Mouse (Mus musculus) embryonic facial prominence, embryonic 14.5 days (tissue): ENCODE measurements at regions not wholly inside any gene's neighbourhood (a gene's known extent, or its start where the extent isn't known, plus 50 kb on each side); places are given as distances from the start of the nearest gene placed in this dataset.

ENCODE experiments used
- ATAC-seq: fragments of 200-750 bp; cut with Nextera tagmentation; 2 replicates; pipeline ENCODE4 v1.8.0; 2017; ENCODE audit warnings: low read depth, moderate number of reproducible peaks, moderate TSS enrichment
- DNase-seq: peaks from one replicate; pipeline ENCODE4 v3.0.0-alpha.2; 2015; ENCODE audit warnings: low spot score
- H3K27ac ChIP-seq: fragments of 300-500 bp; sonication (generic); replicated peaks from 2 replicates; pipeline ENCODE4 v1.5.1; 2014; ENCODE audit warnings: low read depth, mild to moderate bottlenecking, low read length, moderate library complexity
- H3K27me3 ChIP-seq: fragments of 300-500 bp; sonication (generic); replicated peaks from 2 replicates; pipeline ENCODE4 v1.6.1; 2014; ENCODE audit warnings: low read length; ENCODE audit not compliant: control insufficient read depth, insufficient read depth
- H3K36me3 ChIP-seq: fragments of 300-500 bp; sonication (generic); 2 replicates; pipeline ENCODE4 v1.6.1; 2014; ENCODE audit warnings: low read length, mixed read lengths; ENCODE audit not compliant: control insufficient read depth, insufficient read depth
- H3K4me1 ChIP-seq: fragments of 300-500 bp; sonication (generic); 2 replicates; pipeline ENCODE4 v1.6.1; 2014; ENCODE audit warnings: antibody characterized with exemption, low read length; ENCODE audit not compliant: control insufficient read depth, insufficient read depth
- H3K4me2 ChIP-seq: fragments of 300-500 bp; sonication (generic); 2 replicates; pipeline ENCODE4 v1.6.1; 2014; ENCODE audit warnings: low read depth, mild to moderate bottlenecking, low read length, moderate library complexity, mixed read lengths
- H3K4me3 ChIP-seq: fragments of 300-500 bp; sonication (generic); 2 replicates; pipeline ENCODE4 v1.5.1; 2014; ENCODE audit warnings: low read depth, mild to moderate bottlenecking, low read length
- H3K9ac ChIP-seq: fragments of 300-500 bp; sonication (generic); 2 replicates; pipeline ENCODE4 v1.6.1; 2014; ENCODE audit warnings: low read depth, mild to moderate bottlenecking, low read length, moderate library complexity, mixed read lengths
- H3K9me3 ChIP-seq: fragments of 300-500 bp; sonication (generic); 2 replicates; pipeline ENCODE4 v1.6.1; 2016; ENCODE audit warnings: low read length; ENCODE audit not compliant: control insufficient read depth
- WGBS: fragments of 180-500 bp; shearing (Covaris S2); extraction: QIAGEN DNeasy Blood & Tissue Kit; methylation state at CpG from one replicate; pipeline ENCODE4 v1.1.7; 2014; 5-methylcytosine and 5-hydroxymethylcytosine counted together

DNA sequence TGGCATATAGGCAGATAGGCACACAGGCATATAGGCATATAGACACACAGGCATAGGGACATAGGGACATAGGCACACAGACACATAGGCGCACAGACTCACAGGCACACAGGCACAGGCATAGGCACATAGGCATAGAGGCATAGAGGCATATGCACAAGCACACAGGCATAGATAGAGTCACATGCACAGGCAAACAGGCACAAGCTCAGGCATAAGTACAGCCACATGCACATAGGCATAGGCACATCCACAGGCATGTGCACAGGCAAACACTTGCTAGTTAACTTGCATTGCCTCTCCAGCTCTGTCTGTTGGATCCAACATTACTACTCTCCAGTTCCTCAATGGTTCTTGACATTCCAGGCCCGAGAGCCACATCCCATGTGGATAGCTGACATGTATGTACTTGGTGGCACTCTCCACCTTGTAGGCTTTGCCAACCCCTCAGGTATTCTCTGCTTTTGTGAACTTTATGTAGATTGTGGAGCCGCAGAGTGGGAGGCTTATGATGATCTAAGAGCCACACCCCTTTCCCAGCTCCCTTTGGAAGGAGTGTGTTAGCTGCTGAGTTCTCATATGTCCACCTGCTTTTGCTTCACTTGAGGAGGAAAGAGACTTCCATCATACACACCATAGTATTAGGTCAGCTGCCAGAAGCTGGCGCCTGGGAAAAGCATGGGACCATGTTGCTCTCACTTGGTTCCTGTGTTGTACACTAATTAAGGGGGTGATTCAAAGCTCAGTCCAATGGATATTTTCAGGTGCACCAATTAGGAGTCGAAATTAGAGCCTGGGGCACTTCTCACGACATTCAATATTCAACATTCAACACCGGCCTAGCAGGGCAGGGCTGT is 192.7 kb upstream of the Hhip start:
- H3K4me2 ChIP-seq = no peak overlapping the region
- DNase-seq (no peak), ATAC-seq (peak; percentile 12; the same call in 1 of the 2 replicates)
- H3K9ac ChIP-seq = no peak overlapping the region
- WGBS = 69% methylated on average over 7 of the region's 7 CpGs
- no peaks in the 10 kb centered on the region for H3K27me3 ChIP-seq
- H3K36me3 ChIP-seq = no peaks in the 10 kb centered on the region
- H3K9me3 ChIP-seq = no peaks in the 10 kb centered on the region
- H3K4me3 ChIP-seq = no peak overlapping the region
- no peak overlapping the region for H3K27ac ChIP-seq
- H3K4me1 ChIP-seq = no peaks in the 10 kb centered on the region

DNA sequence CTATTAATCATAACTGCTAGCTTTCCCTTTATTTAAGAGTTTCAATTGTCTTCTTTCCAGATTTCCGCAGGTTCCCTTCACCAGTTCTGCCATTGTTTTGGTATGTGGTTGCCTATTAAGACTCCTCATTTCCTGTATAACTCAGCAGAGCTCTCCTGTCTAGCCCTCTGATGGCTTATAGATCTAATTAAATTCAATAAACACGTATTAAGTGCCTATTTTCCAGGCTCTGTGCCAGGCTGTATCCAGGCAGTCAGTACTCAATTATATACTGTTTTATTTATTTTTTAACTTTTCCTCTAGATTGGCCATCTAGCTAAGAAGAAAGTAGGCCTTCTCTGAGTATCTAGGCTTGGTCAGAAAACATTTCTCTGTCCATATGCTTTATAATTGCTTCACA is 192.0 kb upstream of the Hhip start:
- no peak overlapping the region for H3K27ac ChIP-seq
- H3K36me3 ChIP-seq = no peaks in the 10 kb centered on the region
- ATAC-seq (no peak), DNase-seq (no peak)
- H3K4me2 ChIP-seq = no peak overlapping the region
- H3K4me1 ChIP-seq = no peaks in the 10 kb centered on the region
- no peaks in the 10 kb centered on the region for H3K9me3 ChIP-seq
- no peak overlapping the region for H3K4me3 ChIP-seq
- 66% methylated on average over 2 of the region's 2 CpGs for WGBS
- no peak overlapping the region for H3K9ac ChIP-seq
- no peaks in the 10 kb centered on the region for H3K27me3 ChIP-seq

DNA sequence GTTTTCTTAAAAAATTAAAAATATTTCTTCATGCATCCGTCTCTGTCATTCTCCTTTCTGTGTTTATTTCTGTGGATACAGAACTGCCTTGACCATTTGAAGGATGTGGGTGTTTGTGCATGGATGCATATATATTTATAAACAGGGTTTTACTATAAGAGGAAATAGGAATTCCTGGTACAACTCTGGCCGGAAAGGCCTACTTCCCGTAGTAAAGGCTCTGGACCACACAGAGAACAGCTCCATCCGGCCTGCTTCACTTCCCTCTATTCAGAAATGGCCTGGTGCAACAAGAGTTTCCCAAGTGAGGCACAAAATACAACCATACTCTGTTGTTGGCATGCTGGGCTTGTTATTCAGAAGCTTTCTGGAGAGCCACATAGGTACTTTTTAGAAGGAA is 182.1 kb upstream of the Hhip start:
- Histone ChIP-seq H3K9ac (no peak overlapping the region), H3K9me3 (no peaks in the 10 kb centered on the region), H3K4me3 (no peak overlapping the region), H3K4me1 (no peaks in the 10 kb centered on the region), H3K27ac (no peak overlapping the region), H3K4me2 (no peak overlapping the region), H3K36me3 (no peaks in the 10 kb centered on the region), H3K27me3 (no peaks in the 10 kb centered on the region)
- DNase-seq = no peak
- no peak for ATAC-seq
- 74% methylated on average over 4 of the region's 4 CpGs for WGBS

DNA sequence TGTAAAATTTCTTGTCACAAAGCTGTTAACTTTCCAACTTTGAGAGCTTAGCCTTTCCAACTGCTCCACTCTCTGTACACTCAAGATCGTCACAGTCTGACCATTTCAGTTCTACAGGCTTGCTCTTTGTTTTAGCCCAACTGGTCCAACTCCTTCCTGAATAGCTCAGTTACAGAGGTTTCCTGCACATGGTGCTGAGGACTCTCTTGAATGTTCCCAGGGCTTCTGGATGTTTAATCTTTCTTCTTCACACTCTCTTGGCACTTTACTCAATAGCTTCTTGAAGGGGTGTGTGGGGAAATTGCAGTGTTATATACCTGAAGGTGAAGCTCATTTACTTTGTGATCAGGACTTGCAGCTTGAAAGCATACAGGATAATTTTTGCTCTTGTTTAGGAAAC is 152.6 kb upstream of the Hhip start:
- ATAC-seq (no peak), DNase-seq (no peak)
- no peaks in the 10 kb centered on the region for H3K36me3 ChIP-seq
- no peak overlapping the region for H3K4me2 ChIP-seq
- no peaks in the 10 kb centered on the region for H3K27me3 ChIP-seq
- H3K4me1 ChIP-seq = no peaks in the 10 kb centered on the region
- WGBS = 74% methylated on average over 1 of the region's 1 CpGs
- H3K4me3 ChIP-seq = no peak overlapping the region
- H3K9me3 ChIP-seq = no peaks in the 10 kb centered on the region
- no peak overlapping the region for H3K27ac ChIP-seq
- no peak overlapping the region for H3K9ac ChIP-seq

DNA sequence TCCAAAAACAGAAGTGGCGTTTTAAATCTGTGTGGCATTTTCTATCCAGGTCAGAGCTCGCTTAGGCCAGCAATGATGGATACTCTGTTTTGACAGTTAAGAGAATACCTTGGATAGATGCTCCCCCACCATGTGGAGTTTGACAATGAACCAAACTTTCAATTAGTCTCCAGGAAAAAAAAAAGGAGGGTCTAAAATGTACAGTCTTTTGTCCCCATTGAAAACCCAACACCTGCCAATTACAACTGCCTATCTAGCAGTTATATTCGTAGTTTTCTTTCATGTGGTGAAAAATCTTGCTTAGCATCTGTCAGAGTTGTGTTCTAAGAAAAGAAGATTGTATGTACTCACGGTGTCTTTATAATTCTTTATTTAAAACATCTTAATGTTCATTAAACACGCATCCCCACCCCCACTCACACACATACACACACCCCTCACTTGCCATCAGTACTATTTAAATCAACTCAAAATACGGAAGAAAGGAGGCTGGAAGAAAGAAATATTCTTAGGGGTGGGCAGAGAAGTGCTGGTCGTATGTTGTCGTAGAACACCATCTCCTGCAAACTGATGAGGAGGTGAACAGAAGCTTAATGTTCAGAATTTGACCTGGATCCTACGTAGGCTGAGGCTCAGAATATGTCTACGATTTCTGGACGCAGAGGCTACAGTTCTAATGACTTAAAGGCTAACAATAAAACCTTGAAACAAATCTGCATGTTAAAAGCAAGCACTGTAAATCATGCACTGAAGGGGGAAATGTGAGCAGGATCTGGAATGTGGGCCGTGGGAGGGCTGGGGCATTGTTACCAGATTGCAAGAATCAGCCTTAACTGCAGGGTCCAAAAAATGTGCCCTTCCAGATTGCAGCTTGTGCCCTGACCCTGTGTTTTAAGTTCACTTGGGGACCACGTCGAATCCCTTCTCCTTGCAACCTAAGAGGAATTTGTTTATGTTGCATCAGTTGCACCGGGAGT is 147.2 kb upstream of the Hhip start:
- no peaks in the 10 kb centered on the region for H3K9me3 ChIP-seq
- ATAC-seq (no peak), DNase-seq (peak; percentile 27)
- no peak overlapping the region for H3K27ac ChIP-seq
- H3K4me2 ChIP-seq = no peak overlapping the region
- no peak overlapping the region for H3K9ac ChIP-seq
- no peak overlapping the region for H3K4me3 ChIP-seq
- H3K36me3 ChIP-seq = no peaks in the 10 kb centered on the region
- no peaks in the 10 kb centered on the region for H3K27me3 ChIP-seq
- H3K4me1 ChIP-seq = 0 out of 2 replicates have a peak, but pooled peaks cover 6% of the 10 kb centered on the region
- WGBS = 47% methylated on average over 15 of the region's 15 CpGs

DNA sequence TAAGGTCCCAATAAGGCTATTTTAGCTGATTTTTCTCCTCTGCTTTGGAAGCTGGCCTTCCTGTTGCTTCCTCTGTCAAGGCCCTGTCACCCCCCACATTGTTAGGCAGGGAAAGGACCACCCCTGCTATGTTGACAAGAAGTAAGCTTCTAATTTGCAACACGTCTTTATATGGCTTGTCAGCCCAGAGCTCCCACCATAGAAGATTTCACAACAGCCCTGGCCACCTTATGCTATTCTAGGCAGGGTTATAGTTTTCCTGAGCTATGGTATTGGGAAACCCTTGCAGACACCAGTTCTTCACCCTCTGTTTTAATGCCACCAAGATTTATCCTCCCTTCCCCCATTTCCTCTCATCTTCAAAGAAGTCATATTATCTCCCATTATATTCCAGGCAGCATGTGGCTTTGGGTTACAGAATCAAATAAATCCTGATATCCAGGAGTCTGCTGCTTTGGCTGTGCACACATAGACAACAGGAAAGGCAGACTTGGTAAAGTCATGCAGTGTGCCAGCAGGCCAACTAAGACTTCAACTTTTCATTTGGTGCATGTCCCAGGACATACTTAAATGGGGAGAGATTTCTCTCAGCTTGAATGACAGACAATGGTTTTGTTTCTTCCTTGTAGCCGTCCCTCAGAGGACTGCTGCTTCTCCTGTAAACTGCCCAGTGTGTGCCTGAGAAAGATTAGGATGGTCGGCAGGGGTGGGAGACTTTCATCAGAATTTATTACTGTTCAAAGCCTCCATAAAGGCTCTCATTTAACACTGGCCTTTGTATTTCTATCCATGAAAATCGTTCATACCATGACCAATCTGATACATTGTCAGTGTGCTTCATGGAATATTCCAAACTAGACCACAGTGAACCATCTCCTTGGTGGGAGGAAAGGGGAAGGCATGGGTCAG is 146.2 kb upstream of the Hhip start:
- H3K36me3 ChIP-seq = no peaks in the 10 kb centered on the region
- H3K4me2 ChIP-seq = no peak overlapping the region
- no peaks in the 10 kb centered on the region for H3K9me3 ChIP-seq
- 50% methylated on average over 4 of the region's 4 CpGs for WGBS
- no peak overlapping the region for H3K9ac ChIP-seq
- DNase-seq = no peak
- H3K4me1 ChIP-seq = 0 out of 2 replicates have a peak, but pooled peaks cover 6% of the 10 kb centered on the region
- ATAC-seq = no peak
- H3K27me3 ChIP-seq = no peaks in the 10 kb centered on the region
- no peak overlapping the region for H3K27ac ChIP-seq
- no peak overlapping the region for H3K4me3 ChIP-seq

DNA sequence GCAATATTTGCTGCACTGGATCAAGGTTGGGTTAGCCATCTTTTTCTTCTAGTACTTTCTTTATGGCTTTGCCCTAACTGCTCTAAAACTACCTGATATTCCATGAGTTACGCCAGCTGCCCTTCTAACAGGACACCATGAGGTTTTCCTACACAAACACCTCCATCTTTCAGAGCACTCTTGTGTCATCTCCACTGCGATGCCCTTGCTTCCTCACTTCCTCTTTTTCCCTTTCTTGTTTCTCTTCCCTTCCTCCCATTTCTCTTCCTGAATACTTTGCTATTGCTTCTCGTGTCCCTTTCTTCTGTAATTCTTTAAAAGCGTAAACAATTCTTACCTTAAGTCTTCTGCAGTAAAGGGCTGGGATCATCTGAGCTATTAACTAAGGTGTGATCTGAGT is 139.9 kb upstream of the Hhip start:
- Histone ChIP-seq H3K36me3 (no peaks in the 10 kb centered on the region), H3K9me3 (no peaks in the 10 kb centered on the region)
- DNase-seq = no peak

DNA sequence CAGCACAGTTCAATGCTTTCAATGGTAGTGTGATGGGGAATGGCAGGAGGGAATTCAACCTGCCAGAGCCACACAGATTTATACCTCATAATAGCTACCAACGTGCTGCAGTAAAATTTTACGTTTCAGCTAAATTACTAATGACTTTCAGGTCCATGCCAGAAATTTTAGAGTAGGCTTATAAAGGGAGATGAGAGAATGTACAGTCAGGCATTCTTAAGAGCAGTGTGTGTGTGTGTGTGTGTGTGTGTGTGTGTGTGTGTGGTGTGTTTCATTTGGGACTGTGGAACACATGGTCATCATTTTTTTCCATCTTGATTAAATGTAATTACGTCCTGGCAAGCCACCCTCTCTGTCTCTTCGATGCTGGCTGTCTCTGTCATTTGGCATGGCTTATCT is 132.7 kb upstream of the Hhip start:
- 44% methylated on average over 4 of the region's 4 CpGs for WGBS
- ATAC-seq (no peak), DNase-seq (peak; percentile 30)
- Histone ChIP-seq H3K27me3 (no peaks in the 10 kb centered on the region), H3K4me2 (no peak overlapping the region), H3K27ac (no peak overlapping the region), H3K4me1 (no peaks in the 10 kb centered on the region), H3K9me3 (no peaks in the 10 kb centered on the region), H3K4me3 (no peak overlapping the region), H3K9ac (no peak overlapping the region), H3K36me3 (no peaks in the 10 kb centered on the region)

More for the DNA sequence above, 139.9 kb upstream of the Hhip start:
- H3K4me3 ChIP-seq = no peak overlapping the region
- ATAC-seq = no peak
- no peaks in the 10 kb centered on the region for H3K4me1 ChIP-seq
- WGBS = 85% methylated on average over 4 of the region's 4 CpGs
- no peak overlapping the region for H3K4me2 ChIP-seq
- H3K27me3 ChIP-seq = no peaks in the 10 kb centered on the region
- no peak overlapping the region for H3K27ac ChIP-seq
- H3K9ac ChIP-seq = no peak overlapping the region
